Mouse (Mus musculus) cerebellum, postnatal 10 days (tissue): ENCODE measurements at regions not wholly inside any gene's neighbourhood (a gene's known extent, or its start where the extent isn't known, plus 50 kb on each side); places are given as distances from the start of the nearest gene placed in this dataset.
A peak's percentile ranks its signal among the peaks of the same experiment; 100 is the strongest.

Experiments
- DNase-seq, 2 experiments: peaks; one replicate each; pipeline ENCODE4 v3.0.0; 2021; ENCODE audit warnings: mixed read lengths in 2 of 2

DNA sequence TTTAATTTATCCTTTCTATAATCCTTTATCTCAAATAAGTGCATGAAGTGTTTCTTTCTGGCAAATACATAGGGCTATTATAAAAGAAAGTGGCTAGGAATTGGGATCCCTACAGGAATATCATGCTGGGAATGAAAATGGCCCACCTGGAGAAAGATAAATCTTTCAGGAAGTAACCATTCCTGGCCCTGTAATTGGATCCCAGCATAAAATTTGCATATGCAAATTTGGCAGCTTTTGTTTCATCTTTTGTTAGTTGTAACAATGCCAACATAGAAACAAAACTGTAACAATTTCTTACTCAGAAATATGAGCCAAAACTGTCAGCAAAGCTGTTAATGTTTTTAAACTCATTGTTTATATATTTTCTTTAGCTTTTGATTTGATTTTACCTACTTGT, 430.0 kb upstream of the Gm20594 start:
- no peak for DNase-seq

DNA sequence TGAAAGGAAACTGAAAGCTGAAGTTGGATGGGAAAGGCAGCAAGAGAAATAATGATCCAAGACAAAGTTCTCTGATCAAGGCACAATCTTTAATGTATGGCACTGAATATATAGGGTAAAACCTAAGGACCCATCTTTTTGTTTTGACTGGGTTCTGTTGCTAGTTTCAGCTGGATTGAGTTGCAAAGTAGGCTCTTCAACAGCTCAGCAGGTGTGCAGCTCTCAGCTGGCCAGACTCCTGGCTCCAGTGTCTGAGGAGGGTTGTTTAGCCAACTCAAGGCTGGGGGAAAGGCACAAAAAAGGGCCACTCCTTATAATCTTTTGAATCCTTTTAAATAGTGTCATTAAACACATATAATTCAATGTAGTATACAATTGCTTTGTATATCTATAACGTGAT, 416.6 kb upstream of the Gm20594 start:
- no peak for DNase-seq

DNA sequence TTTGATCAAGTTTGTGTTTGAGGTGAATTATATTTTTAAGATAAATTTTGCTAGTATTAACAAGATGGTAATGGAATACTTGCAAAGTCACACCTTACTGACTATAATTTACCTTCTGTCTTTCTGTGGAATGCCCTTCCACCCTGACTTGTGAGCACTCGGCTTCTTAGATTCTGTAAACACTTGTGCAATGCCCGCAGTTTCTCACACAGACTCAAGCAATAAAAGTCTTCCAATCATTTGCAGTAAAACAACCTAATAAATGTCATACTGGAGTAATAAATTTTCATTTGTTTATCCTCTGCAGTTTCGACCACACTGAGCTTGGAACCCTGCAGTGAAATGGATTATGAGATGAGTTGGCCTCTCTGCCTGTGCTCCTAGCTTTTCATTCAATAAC, 408.8 kb upstream of the Gm20594 start:
- DNase-seq: no peak

DNA sequence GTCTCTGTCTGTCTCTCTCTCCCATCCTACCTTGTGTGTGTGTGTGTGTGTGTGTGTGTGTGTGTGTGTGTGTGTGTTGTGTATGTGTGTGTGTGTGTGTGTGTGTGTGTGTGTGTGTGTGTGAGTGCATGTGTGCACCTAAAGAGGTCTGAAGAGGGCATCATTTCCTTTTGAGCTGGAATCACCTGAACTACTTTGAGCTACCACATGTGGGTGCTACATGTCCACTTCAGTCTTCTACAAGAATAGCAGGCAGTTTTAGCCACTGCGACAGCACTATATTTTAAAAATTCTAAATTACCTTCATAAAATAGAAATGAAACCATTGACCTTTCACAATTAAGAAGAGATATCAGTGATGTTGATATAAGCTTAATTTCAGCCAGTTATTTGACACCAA, 371.9 kb upstream of the Gm20594 start:
- DNase-seq: peak; percentile 10 to 14

- peak; percentile 12 to 22 for DNase-seq
Measured at GRCm38 (mm10) chr6:79491245-79491644, 326.5 kb upstream of the Gm20594 start.

DNA sequence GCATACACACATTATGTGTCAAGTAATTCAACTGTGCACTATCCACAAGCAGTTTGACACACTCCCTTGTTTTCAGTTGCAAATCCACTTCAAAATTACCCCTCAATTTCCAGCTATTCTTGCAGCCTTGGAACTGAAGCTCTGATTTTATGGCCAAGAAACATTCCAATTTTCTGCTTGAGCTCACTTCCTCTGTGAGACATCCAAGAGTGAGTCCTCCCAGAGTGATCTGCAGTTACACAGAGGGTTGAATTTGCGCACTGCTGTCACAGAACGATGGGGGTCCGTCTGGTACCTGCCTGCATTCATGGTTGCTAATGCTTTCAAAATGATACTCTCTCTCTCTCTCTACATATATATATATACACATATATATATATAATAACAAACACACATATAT, 317.1 kb upstream of the Gm20594 start:
- peak; percentile 79 to 84 for DNase-seq
